Mouse (Mus musculus) kidney, adult 9 months (tissue): Measurements from ENCODE around the gene Adam33.
A peak's percentile ranks its signal among the peaks of the same experiment; 100 is the strongest.
"Not testable (repeated sequence)": the region's sequence is repeated elsewhere in the genome, so short reads cannot be mapped to it uniquely, and the experiment has no call there.

Source experiments
- DNase-seq: peaks from one replicate; pipeline ENCODE4 v3.0.0; 2022

Gene Adam33

GRCm38 (mm10) chr2:131055631-131056030, 8.0 kb downstream of the Adam33 start:
- DNase-seq: peak; percentile 53

DNA sequence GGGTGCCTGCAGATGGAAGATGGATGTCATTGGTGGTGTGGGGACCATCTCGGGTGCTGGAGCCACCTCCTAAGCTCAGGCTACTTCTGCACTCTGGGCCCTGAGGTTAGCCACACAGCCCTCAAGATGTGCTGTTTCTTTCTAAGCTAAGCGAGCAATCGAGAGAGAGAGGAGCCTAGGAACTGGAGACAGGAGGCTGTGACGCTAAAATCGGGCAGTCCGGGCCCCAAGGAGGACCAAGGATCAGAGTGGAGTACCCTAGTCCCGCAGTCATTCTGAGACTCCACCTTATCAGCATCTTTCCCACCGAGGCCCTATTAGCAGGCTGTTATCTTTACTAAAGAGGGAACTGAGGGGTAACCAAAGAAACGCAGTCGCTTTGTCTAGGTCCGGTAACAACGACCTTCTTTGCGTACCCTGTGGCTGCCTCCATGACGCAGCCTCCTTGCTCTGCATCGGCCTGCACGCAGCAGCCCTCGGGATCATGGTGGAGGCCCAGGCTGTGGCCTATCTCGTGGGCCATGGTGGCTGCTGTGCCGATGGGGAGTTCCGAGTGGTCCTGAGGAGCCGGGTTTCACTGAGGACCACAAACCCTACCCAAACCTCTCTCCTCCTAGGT, 8.9 kb downstream of the Adam33 start:
- DNase-seq: no peak

- no peak for DNase-seq
Observed at GRCm38 (mm10) chr2:131053851-131054645, 9.6 kb downstream of the Adam33 start.

DNA sequence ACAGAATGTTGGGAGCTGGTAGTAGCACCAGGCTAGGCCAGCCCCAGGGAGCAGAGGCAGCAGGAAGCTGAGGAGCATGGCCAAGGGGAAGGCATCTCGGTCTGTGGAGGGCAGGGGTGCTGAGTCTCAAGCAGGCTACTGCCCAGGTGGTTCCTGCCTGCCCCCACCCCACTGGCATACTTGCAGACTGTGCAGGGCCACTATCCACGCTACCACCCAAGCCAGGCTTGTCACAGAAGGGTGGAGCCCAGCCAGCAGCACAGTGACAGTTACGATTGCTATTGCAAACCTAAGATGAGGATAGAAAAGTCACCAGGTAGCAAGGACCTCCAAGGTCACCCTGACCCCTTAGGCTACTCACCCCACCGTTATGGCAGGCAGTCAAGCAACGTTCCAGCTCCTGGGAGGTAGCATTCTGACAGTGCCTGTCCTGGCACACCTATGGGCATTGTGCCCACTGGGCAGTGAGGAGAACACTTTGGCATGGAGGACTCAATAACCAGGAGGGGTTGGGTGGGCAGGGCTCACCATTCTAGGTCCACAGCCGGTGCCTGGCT, 10.7 kb downstream of the Adam33 start:
- no peak for DNase-seq

DNA sequence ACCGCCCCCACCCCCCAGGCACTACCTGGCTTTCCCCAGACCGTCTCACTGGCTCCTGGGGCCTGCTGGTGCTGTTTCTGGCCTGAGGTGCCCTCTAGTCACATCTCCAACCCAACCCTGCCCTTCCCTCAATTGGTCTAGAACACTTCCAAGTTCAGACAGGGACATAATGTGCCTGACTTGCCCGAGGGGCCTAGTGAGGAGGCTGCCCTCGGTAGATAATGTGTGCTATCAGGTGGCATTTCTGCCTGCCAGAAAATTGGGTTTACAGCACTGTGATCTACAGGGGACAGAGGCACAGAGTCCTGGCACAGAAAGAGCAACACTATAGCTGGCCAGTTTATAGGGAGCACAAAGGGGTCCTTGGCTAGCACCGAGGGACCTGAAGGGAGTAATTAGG, 11.6 kb downstream of the Adam33 start:
- DNase-seq: no peak

DNA sequence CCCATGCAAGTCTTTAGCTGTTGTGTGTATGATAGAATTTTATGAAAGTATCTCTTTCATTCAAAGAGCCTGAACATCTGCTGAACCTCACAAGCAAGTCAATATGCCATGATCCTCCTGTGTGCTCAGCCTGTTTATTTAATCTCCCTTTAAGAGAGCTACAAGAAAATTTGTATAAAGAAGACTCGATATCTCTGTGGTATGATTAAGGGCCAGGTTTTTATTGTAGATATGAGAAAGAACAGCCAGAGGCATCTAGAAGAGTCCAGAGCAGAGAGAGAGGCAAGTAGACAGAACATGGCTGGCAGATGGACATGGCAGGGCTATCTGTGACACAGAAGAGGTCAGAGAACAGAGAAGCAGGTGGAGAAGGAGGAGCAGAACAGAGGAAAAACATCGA, 17.6 kb downstream of the Adam33 start:
- DNase-seq: no peak

- DNase-seq: peak; percentile 18
Observed at GRCm38 (mm10) chr2:131044989-131045720, 18.5 kb downstream of the Adam33 start.

GRCm38 (mm10) chr2:131044354-131044852, 19.2 kb downstream of the Adam33 start:
- DNase-seq: peak; percentile 20

DNA sequence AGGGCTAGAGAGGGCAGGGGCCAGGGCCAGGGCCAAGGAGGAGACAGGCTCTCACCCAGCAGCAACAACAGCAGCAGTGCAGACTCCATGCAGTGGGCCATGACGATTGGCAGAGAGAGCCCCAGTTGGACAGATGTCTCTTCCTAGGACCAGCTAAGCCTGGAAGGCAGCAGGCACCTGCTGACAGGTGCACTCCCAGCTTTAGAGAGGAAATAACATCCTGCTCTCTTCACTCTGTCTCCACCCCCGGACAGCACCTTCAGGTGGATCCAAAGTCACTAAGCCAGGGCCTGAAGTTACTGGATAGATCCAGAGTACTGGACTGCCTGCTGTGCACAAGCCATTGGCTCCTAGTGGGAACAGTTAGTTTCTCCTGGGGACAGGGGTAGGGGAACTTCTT, 20.6 kb downstream of the Adam33 start, which contains the start of gene Gfra4:
Gfra4 (minus strand) TSS at position 101 of the 400 bp plus-strand sequence.
- DNase-seq: no peak

DNA sequence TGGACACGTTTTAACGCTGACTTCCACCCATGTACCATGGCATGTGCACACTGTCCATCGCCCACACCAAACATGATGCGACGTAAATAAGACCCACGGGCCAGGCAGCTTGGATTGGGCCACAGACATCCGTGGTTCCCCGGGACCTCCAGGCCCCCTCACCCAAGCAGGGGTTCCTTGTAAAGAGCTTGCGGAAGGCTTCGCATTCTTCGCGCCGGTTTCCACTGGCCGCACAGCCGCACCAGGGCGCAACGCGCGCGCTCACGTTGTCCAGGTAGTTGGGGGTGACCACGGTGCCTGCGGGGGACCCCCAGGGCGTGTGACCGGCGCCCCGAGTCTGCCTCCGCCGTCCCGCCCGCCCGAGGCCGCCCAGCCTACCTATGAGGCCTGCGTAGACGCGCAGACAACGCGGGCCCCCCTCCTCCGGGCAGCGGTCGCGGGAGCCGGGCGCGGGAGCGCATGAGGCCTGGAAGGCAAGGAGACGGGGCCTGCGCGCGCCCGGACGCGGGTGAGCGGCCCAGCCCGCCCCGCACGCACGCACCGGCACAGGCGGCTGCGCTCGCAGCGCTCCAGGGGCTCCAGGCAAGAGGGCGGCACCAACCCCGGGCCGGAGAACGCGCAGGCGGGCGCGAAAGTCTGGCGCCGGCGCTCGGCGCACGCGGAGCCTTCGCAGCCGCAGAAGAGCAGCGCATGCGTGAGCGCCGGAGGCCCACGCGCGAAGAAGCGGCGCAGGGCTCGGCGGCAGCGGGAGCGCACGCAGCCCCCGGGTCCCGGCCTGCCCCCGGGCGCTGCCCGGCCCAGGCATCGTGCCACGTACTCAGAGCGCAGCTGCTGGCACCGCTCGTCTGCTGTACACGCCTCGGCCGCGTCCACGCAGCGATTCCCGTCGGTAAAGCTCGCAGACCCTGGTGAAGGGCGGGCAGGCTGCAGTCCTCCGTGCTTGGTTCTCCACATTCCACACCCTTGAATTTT, 22.5 kb downstream of the Adam33 start:
- no peak for DNase-seq

- no peak for DNase-seq
Observed at GRCm38 (mm10) chr2:131038675-131039074, 24.9 kb downstream of the Adam33 start.

- no peak for DNase-seq
Observed at GRCm38 (mm10) chr2:131038197-131038596, 25.4 kb downstream of the Adam33 start.

- DNase-seq: peak; percentile 33
Observed at GRCm38 (mm10) chr2:131037226-131037990, 26.2 kb downstream of the Adam33 start.

GRCm38 (mm10) chr2:131036757-131037156, 26.9 kb downstream of the Adam33 start:
- no peak for DNase-seq

- DNase-seq: no peak
Observed at GRCm38 (mm10) chr2:131036343-131036742, 27.3 kb downstream of the Adam33 start.

DNA sequence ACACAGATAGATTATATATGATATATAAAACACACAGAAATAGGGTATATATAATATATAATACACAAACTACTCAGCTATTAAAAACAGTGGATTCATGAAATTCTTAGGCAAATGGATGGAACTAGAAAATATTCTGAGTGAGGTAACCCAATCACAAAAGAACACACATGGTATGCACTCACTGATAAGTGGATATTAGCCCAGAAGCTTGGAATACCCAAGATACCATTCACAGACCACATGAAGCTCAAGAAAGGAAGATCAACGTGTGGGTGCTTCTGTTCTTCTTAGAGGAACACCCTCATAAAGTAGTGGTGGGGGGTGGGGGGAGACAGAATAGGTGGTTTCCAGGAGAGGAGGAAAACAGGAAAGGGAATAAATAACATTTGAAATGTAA, 32.2 kb downstream of the Adam33 start:
- not testable (repeated sequence) for DNase-seq

- DNase-seq: no peak
Observed at GRCm38 (mm10) chr2:131030998-131031397, 32.6 kb downstream of the Adam33 start.

- DNase-seq: no peak
Observed at GRCm38 (mm10) chr2:131030561-131030960, 33.1 kb downstream of the Adam33 start.

GRCm38 (mm10) chr2:131029065-131029935, 34.3 kb downstream of the Adam33 start:
- peak; percentile 16 for DNase-seq

- no peak for DNase-seq
Observed at GRCm38 (mm10) chr2:131026941-131027340, 36.7 kb downstream of the Adam33 start.
